Mouse (Mus musculus) kidney, adult 18-20 months (tissue): ENCODE data around the gene Scnn1a.
"Not testable (repeated sequence)": the region's sequence is repeated elsewhere in the genome, so short reads cannot be mapped to it uniquely, and the experiment has no call there.

ENCODE experiments used
- DNase-seq: peaks from one replicate; pipeline ENCODE4 v3.0.0; 2021

Gene Scnn1a

GRCm38 (mm10) chr6:125320323-125320722 is at the start of gene Scnn1a:
TSS of gene Scnn1a (plus strand) at chr6:125320659.
- peak; percentile 63 for DNase-seq

GRCm38 (mm10) chr6:125271455-125272227 is 48.8 kb upstream of the Scnn1a start:
- peak; percentile 93 for DNase-seq

- no peak for DNase-seq
Measured at GRCm38 (mm10) chr6:125272228-125272785, 48.2 kb upstream of the Scnn1a start.

- peak; percentile 59 for DNase-seq
Measured at GRCm38 (mm10) chr6:125274841-125275563, 45.5 kb upstream of the Scnn1a start.

GRCm38 (mm10) chr6:125279729-125280128 is 40.7 kb upstream of the Scnn1a start:
- DNase-seq, result no peak

GRCm38 (mm10) chr6:125282721-125283120 is 37.7 kb upstream of the Scnn1a start:
- not testable (repeated sequence) for DNase-seq

GRCm38 (mm10) chr6:125284250-125284649 is 36.2 kb upstream of the Scnn1a start:
- no peak for DNase-seq

GRCm38 (mm10) chr6:125284751-125285150 is 35.7 kb upstream of the Scnn1a start:
- no peak for DNase-seq

- DNase-seq, result no peak
Measured at GRCm38 (mm10) chr6:125285890-125286289, 34.6 kb upstream of the Scnn1a start, which contains the start of gene Tuba3a. TSS of gene Tuba3a (minus strand) at chr6:125286042.

GRCm38 (mm10) chr6:125286944-125287343 is 33.5 kb upstream of the Scnn1a start:
- DNase-seq, result no peak

GRCm38 (mm10) chr6:125288730-125289129 is 31.7 kb upstream of the Scnn1a start:
- no peak for DNase-seq

GRCm38 (mm10) chr6:125291329-125291728 is 29.1 kb upstream of the Scnn1a start:
- DNase-seq, result no peak

GRCm38 (mm10) chr6:125292256-125292655 is 28.2 kb upstream of the Scnn1a start:
- DNase-seq, result no peak

- no peak for DNase-seq
Measured at GRCm38 (mm10) chr6:125294049-125294448, 26.4 kb upstream of the Scnn1a start.

- DNase-seq, result no peak
Measured at GRCm38 (mm10) chr6:125297149-125297820, 23.2 kb upstream of the Scnn1a start.

GRCm38 (mm10) chr6:125300982-125301381 is 19.5 kb upstream of the Scnn1a start:
- DNase-seq, result no peak

GRCm38 (mm10) chr6:125302231-125302982 is 18.1 kb upstream of the Scnn1a start:
- peak; percentile 35 for DNase-seq

GRCm38 (mm10) chr6:125303242-125303641 is 17.2 kb upstream of the Scnn1a start:
- no peak for DNase-seq

- DNase-seq, result not testable (repeated sequence)
Measured at GRCm38 (mm10) chr6:125304408-125304807, 16.1 kb upstream of the Scnn1a start.

GRCm38 (mm10) chr6:125305465-125305864 is 15.0 kb upstream of the Scnn1a start:
- no peak for DNase-seq

GRCm38 (mm10) chr6:125307091-125307490 is 13.4 kb upstream of the Scnn1a start:
- no peak for DNase-seq

- no peak for DNase-seq
Measured at GRCm38 (mm10) chr6:125308921-125309320, 11.5 kb upstream of the Scnn1a start.
